Mouse (Mus musculus): Measurements from ENCODE around the gene Nol9. TPM values are rescaled to one million over a fixed set of nuclear protein-coding genes. Genes with fewer than 3 reads are reported as not detected.
"Not testable (repeated sequence)": the region's sequence is repeated elsewhere in the genome, so short reads cannot be mapped to it uniquely, and the experiment has no call there.

Gene Nol9
- polyA plus RNA-seq, 1 experiment from 2014 or later: 20.5 TPM

GRCm38 (mm10) chr4:152036464-152036863, 2.7 kb upstream of the Nol9 start:
- H3K9me3 ChIP-seq (replicated peaks; ENCODE audit: low read length); H3K27me3 ChIP-seq (ENCODE audit: insufficient read depth, low read length); H3K4me2 ChIP-seq (ENCODE audit: low read length); ATAC-seq (replicated peaks; ENCODE audit: low FRiP score, low read depth); DNase-seq (ENCODE audit: low spot score); H3K4me3 ChIP-seq (replicated peaks; ENCODE audit: low read depth, low read length); H3K4me1 ChIP-seq (replicated peaks; ENCODE audit: insufficient read depth, low read length); H3K27ac ChIP-seq; H3K9ac ChIP-seq (ENCODE audit: low read depth, low read length); H3K36me3 ChIP-seq (ENCODE audit: insufficient read depth, low read length): not testable (repeated sequence)
- WGBS: 87% methylated on average over 6 of the region's 6 CpGs
- TF ChIP-seq CTCF (IDR thresholded peaks at IDR 0.05; ENCODE audit: low read depth): peak; percentile 41

GRCm38 (mm10) chr4:152038225-152038984, 716 bp upstream of the Nol9 start, which contains the start of gene Tas1r1:
TSS of gene Tas1r1 (minus strand) at chr4:152038568.
- peaks cover 8% of the 10 kb centered on the region; the same call in 1 of the 2 replicates for H3K4me1 ChIP-seq (replicated peaks; ENCODE audit: insufficient read depth, low read length)
- DNase-seq (ENCODE audit: low spot score) (no peak), ATAC-seq (replicated peaks; ENCODE audit: low FRiP score, low read depth) (no peak)
- H3K27ac ChIP-seq: peak within 1 kb of the TSS; percentile 40; the same call in 1 of the 2 replicates
- H3K27me3 ChIP-seq (ENCODE audit: insufficient read depth, low read length): no peaks in the 10 kb centered on the region
- H3K36me3 ChIP-seq (ENCODE audit: insufficient read depth, low read length): peaks cover 10% of the 10 kb centered on the region; the same call in 1 of the 2 replicates
- 34% methylated on average over 10 of the region's 10 CpGs for WGBS
- H3K4me3 ChIP-seq (replicated peaks; ENCODE audit: low read depth, low read length): peak within 1 kb of the TSS; percentile 89
- TF ChIP-seq CTCF (IDR thresholded peaks at IDR 0.05; ENCODE audit: low read depth): no peak
- H3K4me2 ChIP-seq (ENCODE audit: low read length): peak within 1 kb of the TSS; percentile 88
- no peaks in the 10 kb centered on the region for H3K9me3 ChIP-seq (replicated peaks; ENCODE audit: low read length)
- peak within 1 kb of the TSS; percentile 79 for H3K9ac ChIP-seq (ENCODE audit: low read depth, low read length)

GRCm38 (mm10) chr4:152039831-152040310, 750 bp downstream of the Nol9 start:
- Histone ChIP-seq H3K27ac (no peak overlapping the region), H3K4me3 (replicated peaks; ENCODE audit: low read depth, low read length) (peak overlapping the region; percentile 89), H3K36me3 (ENCODE audit: insufficient read depth, low read length) (peaks cover 21% of the 10 kb centered on the region), H3K9me3 (replicated peaks; ENCODE audit: low read length) (no peaks in the 10 kb centered on the region), H3K9ac (ENCODE audit: low read depth, low read length) (peak overlapping the region; percentile 79), H3K4me1 (replicated peaks; ENCODE audit: insufficient read depth, low read length) (peaks cover 8% of the 10 kb centered on the region; the same call in 1 of the 2 replicates), H3K4me2 (ENCODE audit: low read length) (peak overlapping the region; percentile 88), H3K27me3 (ENCODE audit: insufficient read depth, low read length) (no peaks in the 10 kb centered on the region)
- no peak for TF ChIP-seq CTCF (IDR thresholded peaks at IDR 0.05; ENCODE audit: low read depth)
- peak; percentile 6 for DNase-seq (ENCODE audit: low spot score)
- WGBS: 4% methylated on average over 25 of the region's 25 CpGs
- no peak for ATAC-seq (replicated peaks; ENCODE audit: low FRiP score, low read depth)

- Histone ChIP-seq H3K36me3 (ENCODE audit: insufficient read depth, low read length) (peaks cover 35% of the 10 kb centered on the region), H3K9me3 (replicated peaks; ENCODE audit: low read length) (no peaks in the 10 kb centered on the region), H3K27ac (peak overlapping the region; percentile 34; the same call in 1 of the 2 replicates), H3K4me3 (replicated peaks; ENCODE audit: low read depth, low read length) (no peak overlapping the region), H3K4me1 (replicated peaks; ENCODE audit: insufficient read depth, low read length) (peaks cover 8% of the 10 kb centered on the region; the same call in 1 of the 2 replicates), H3K9ac (ENCODE audit: low read depth, low read length) (no peak overlapping the region), H3K4me2 (ENCODE audit: low read length) (no peak overlapping the region), H3K27me3 (ENCODE audit: insufficient read depth, low read length) (no peaks in the 10 kb centered on the region)
- ATAC-seq (replicated peaks; ENCODE audit: low FRiP score, low read depth) (no peak), DNase-seq (ENCODE audit: low spot score) (peak; percentile 27)
- no peak for TF ChIP-seq CTCF (IDR thresholded peaks at IDR 0.05; ENCODE audit: low read depth)
- 55% methylated on average over 22 of the region's 22 CpGs for WGBS
Observed at GRCm38 (mm10) chr4:152041924-152042641, 3.0 kb downstream of the Nol9 start.

GRCm38 (mm10) chr4:152043171-152043570, 4.0 kb downstream of the Nol9 start:
- ATAC-seq (replicated peaks; ENCODE audit: low FRiP score, low read depth) (no peak), DNase-seq (ENCODE audit: low spot score) (no peak)
- TF ChIP-seq CTCF (IDR thresholded peaks at IDR 0.05; ENCODE audit: low read depth): no peak
- Histone ChIP-seq H3K27me3 (ENCODE audit: insufficient read depth, low read length) (no peaks in the 10 kb centered on the region), H3K9ac (ENCODE audit: low read depth, low read length) (no peak overlapping the region), H3K4me3 (replicated peaks; ENCODE audit: low read depth, low read length) (no peak overlapping the region), H3K4me2 (ENCODE audit: low read length) (no peak overlapping the region), H3K27ac (no peak overlapping the region), H3K4me1 (replicated peaks; ENCODE audit: insufficient read depth, low read length) (peaks cover 8% of the 10 kb centered on the region; the same call in 1 of the 2 replicates), H3K36me3 (ENCODE audit: insufficient read depth, low read length) (peaks cover 46% of the 10 kb centered on the region), H3K9me3 (replicated peaks; ENCODE audit: low read length) (no peaks in the 10 kb centered on the region)
- WGBS: 87% methylated on average over 3 of the region's 3 CpGs

- H3K36me3 ChIP-seq (ENCODE audit: insufficient read depth, low read length): peaks cover 47% of the 10 kb centered on the region
- H3K4me3 ChIP-seq (replicated peaks; ENCODE audit: low read depth, low read length): no peak overlapping the region
- 63% methylated on average over 6 of the region's 6 CpGs for WGBS
- H3K9me3 ChIP-seq (replicated peaks; ENCODE audit: low read length): no peaks in the 10 kb centered on the region
- peak overlapping the region; percentile 15; the same call in 1 of the 2 replicates for H3K27ac ChIP-seq
- DNase-seq (ENCODE audit: low spot score): no peak
- peaks cover 8% of the 10 kb centered on the region; the same call in 1 of the 2 replicates for H3K4me1 ChIP-seq (replicated peaks; ENCODE audit: insufficient read depth, low read length)
- 0 out of 2 replicates have a peak, but pooled peaks have one; percentile 19 for ATAC-seq (replicated peaks; ENCODE audit: low FRiP score, low read depth)
- no peak for TF ChIP-seq CTCF (IDR thresholded peaks at IDR 0.05; ENCODE audit: low read depth)
- H3K4me2 ChIP-seq (ENCODE audit: low read length): no peak overlapping the region
- no peak overlapping the region for H3K9ac ChIP-seq (ENCODE audit: low read depth, low read length)
- no peaks in the 10 kb centered on the region for H3K27me3 ChIP-seq (ENCODE audit: insufficient read depth, low read length)
Observed at GRCm38 (mm10) chr4:152044609-152045008, 5.5 kb downstream of the Nol9 start.
